Mouse (Mus musculus) heart, adult 2 months (tissue): Measurements from ENCODE around the gene Hrh1.

ENCODE experiments used
- CTCF ChIP-seq: fragments of 200-600 bp; IDR thresholded peaks from 2 replicates; pipeline ENCODE4 v1.8.1; 2022; ENCODE audit warnings: antibody characterized with exemption, mild to moderate bottlenecking, moderate library complexity
- EP300 ChIP-seq: fragments of 200-500 bp; IDR thresholded peaks from 2 replicates; pipeline ENCODE4 v1.6.1; 2011; ENCODE audit warnings: low read depth, low read length, control low read depth; ENCODE audit not compliant: insufficient read depth
- POLR2A ChIP-seq: fragments of 200-500 bp; IDR thresholded peaks from 2 replicates; pipeline ENCODE4 v1.6.1; 2011; ENCODE audit warnings: mild to moderate bottlenecking, low read depth, low read length, control low read depth; ENCODE audit not compliant: insufficient read depth

- no peak for TF ChIP-seq CTCF
- no peak for TF ChIP-seq POLR2A
- no peak for TF ChIP-seq EP300
Observed at GRCm38 (mm10) chr6:114364734-114365133, 33.0 kb upstream of the Hrh1 start.
